Mouse (Mus musculus) myocyte (in vitro differentiated cells): ENCODE measurements at regions not wholly inside any gene's neighbourhood (a gene's known extent, or its start where the extent isn't known, plus 50 kb on each side); places are given as distances from the start of the nearest gene placed in this dataset.

Source experiments
- H3K27me3 ChIP-seq: one replicate; pipeline ENCODE4 v1.6.1; 2011; ENCODE audit not compliant: control insufficient read depth, insufficient read depth, insufficient read length
- H3K36me3 ChIP-seq: one replicate; pipeline ENCODE4 v1.6.1; 2011; ENCODE audit not compliant: control insufficient read depth, insufficient read depth
- H3K4me2 ChIP-seq: one replicate; pipeline ENCODE4 v1.6.1; 2011; ENCODE audit warnings: low read depth, control low read depth
- H3K4me3 ChIP-seq: one replicate; pipeline ENCODE4 v1.5.1; 2011; ENCODE audit warnings: mild to moderate bottlenecking, control low read depth, moderate library complexity
- H3K79me2 ChIP-seq: one replicate; pipeline ENCODE4 v1.6.1; 2011; ENCODE audit not compliant: control insufficient read depth, insufficient read depth
- H3ac ChIP-seq: one replicate; pipeline ENCODE4 v1.6.1; 2011; ENCODE audit not compliant: control insufficient read depth, insufficient read length
- CEBPB ChIP-seq: IDR thresholded peaks from 2 replicates; pipeline ENCODE4 v1.6.1; 2011; ENCODE audit warnings: mild to moderate bottlenecking, moderate library complexity; ENCODE audit not compliant: poor library complexity, insufficient read depth, severe bottlenecking
- E2F4 ChIP-seq: IDR thresholded peaks from one replicate; pipeline ENCODE4 v1.6.1; 2011; ENCODE audit warnings: mild to moderate bottlenecking, control low read depth, moderate library complexity; ENCODE audit not compliant: insufficient read depth
- MAX ChIP-seq: IDR thresholded peaks from one replicate; pipeline ENCODE4 v1.6.1; 2011; ENCODE audit warnings: low read depth, mild to moderate bottlenecking, control low read depth
- MYOD1 ChIP-seq, 3 experiments: IDR thresholded peaks; one replicate each; pipeline ENCODE4 v1.6.1; 2011; ENCODE audit warnings: control low read depth in 2 of 3, low read depth in 2 of 3, mild to moderate bottlenecking in 2 of 3, moderate library complexity in 1 of 3; ENCODE audit not compliant: insufficient read length in 2 of 3, control insufficient read depth in 1 of 3
- MYOG ChIP-seq, 3 experiments: IDR thresholded peaks; one replicate each; pipeline ENCODE4 v1.6.1; 2011; ENCODE audit warnings: control low read depth in 2 of 3, low read depth in 2 of 3, mild to moderate bottlenecking in 2 of 3; ENCODE audit not compliant: insufficient read length in 2 of 3, control insufficient read depth in 1 of 3, insufficient read depth in 1 of 3
- POLR2A ChIP-seq: IDR thresholded peaks from one replicate; pipeline ENCODE4 v1.6.1; 2011; ENCODE audit warnings: low read depth, mild to moderate bottlenecking, control low read depth, moderate library complexity; ENCODE audit not compliant: insufficient read length
- POLR2AphosphoS2 ChIP-seq: IDR thresholded peaks from one replicate; pipeline ENCODE4 v1.6.1; 2011; ENCODE audit warnings: low read depth, control low read depth; ENCODE audit not compliant: insufficient read length
- REST ChIP-seq: IDR thresholded peaks from one replicate; pipeline ENCODE4 v1.6.1; 2011; ENCODE audit warnings: mild to moderate bottlenecking, control low read depth, moderate library complexity; ENCODE audit not compliant: insufficient read depth, insufficient read length
- SRF ChIP-seq: IDR thresholded peaks from one replicate; pipeline ENCODE4 v1.6.1; 2011; ENCODE audit warnings: low read depth; ENCODE audit not compliant: control insufficient read depth, insufficient read length
- TCF12 ChIP-seq: IDR thresholded peaks from one replicate; pipeline ENCODE4 v1.6.1; 2011; ENCODE audit warnings: mild to moderate bottlenecking, control low read depth; ENCODE audit not compliant: poor library complexity, insufficient read depth, severe bottlenecking
- TCF3 ChIP-seq: IDR thresholded peaks from one replicate; pipeline ENCODE4 v1.6.1; 2011; ENCODE audit warnings: low read depth, control low read depth; ENCODE audit not compliant: insufficient read length
- USF1 ChIP-seq: IDR thresholded peaks from one replicate; pipeline ENCODE4 v1.6.1; 2011; ENCODE audit warnings: low read depth, mild to moderate bottlenecking, control low read depth, moderate library complexity

DNA sequence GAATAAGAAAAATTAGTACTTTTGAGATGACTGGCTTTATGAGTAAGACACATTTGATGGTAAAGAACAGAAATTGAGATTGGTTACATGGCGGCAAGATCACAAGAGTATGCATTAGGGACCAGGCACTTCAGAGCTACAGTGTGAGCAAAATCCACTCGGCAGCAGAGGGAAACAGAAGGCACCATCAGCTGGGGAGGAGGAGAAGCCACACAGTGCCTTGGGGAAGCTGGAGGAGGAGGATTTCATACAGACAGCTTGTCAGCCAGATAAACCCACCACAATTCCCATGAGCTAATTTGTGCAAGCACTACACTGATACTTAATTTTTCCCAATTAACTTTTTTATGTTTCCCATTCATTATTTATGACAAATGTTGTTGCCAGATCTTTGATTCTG, 258.9 kb upstream of the Apob start:
- Histone ChIP-seq H3K79me2 (no peaks in the 10 kb centered on the region), H3K4me2 (no peak overlapping the region), H3K4me3 (no peak overlapping the region), H3K27me3 (no peaks in the 10 kb centered on the region), H3K36me3 (no peaks in the 10 kb centered on the region), H3ac (no peak overlapping the region)
- no peak for TF ChIP-seq SRF
- no peak for TF ChIP-seq POLR2AphosphoS2
- TF ChIP-seq MAX = no peak
- no peak for TF ChIP-seq CEBPB
- no peak for TF ChIP-seq USF1
- TF ChIP-seq E2F4 = no peak
- no peak for TF ChIP-seq MYOD1 (IDR thresholded peaks at IDR 0.05; ENCODE audit: control insufficient read depth in 1 of 3, insufficient read length in 2 of 3, low read depth in 2 of 3)
- TF ChIP-seq MYOG (IDR thresholded peaks at IDR 0.05; ENCODE audit: control insufficient read depth in 1 of 3, insufficient read depth in 1 of 3, insufficient read length in 2 of 3, low read depth in 2 of 3) = no peak
- TF ChIP-seq TCF3 = no peak
- TF ChIP-seq REST = no peak
- no peak for TF ChIP-seq TCF12
- TF ChIP-seq POLR2A = no peak

- Histone ChIP-seq H3K79me2 (no peaks in the 10 kb centered on the region), H3K4me3 (no peak overlapping the region), H3K36me3 (no peaks in the 10 kb centered on the region), H3ac (no peak overlapping the region), H3K4me2 (no peak overlapping the region), H3K27me3 (no peaks in the 10 kb centered on the region)
- TF ChIP-seq CEBPB (no peak), TCF12 (no peak), E2F4 (no peak), POLR2AphosphoS2 (no peak), MYOD1 (IDR thresholded peaks at IDR 0.05; ENCODE audit: control insufficient read depth in 1 of 3, insufficient read length in 2 of 3, low read depth in 2 of 3) (no peak), USF1 (no peak), TCF3 (no peak), SRF (no peak), MAX (no peak), POLR2A (no peak), REST (no peak), MYOG (IDR thresholded peaks at IDR 0.05; ENCODE audit: control insufficient read depth in 1 of 3, insufficient read depth in 1 of 3, insufficient read length in 2 of 3, low read depth in 2 of 3) (no peak)
These were observed 258.4 kb upstream of the Apob start for GRCm38 (mm10) chr12:7719080-7719479.

- TF ChIP-seq POLR2AphosphoS2 (no peak), MYOG (IDR thresholded peaks at IDR 0.05; ENCODE audit: control insufficient read depth in 1 of 3, insufficient read depth in 1 of 3, insufficient read length in 2 of 3, low read depth in 2 of 3) (no peak), CEBPB (no peak), MAX (no peak), POLR2A (no peak), E2F4 (no peak), TCF12 (no peak), MYOD1 (IDR thresholded peaks at IDR 0.05; ENCODE audit: control insufficient read depth in 1 of 3, insufficient read length in 2 of 3, low read depth in 2 of 3) (no peak), REST (no peak), USF1 (no peak), TCF3 (no peak), SRF (no peak)
- H3K27me3 ChIP-seq = no peaks in the 10 kb centered on the region
- no peak overlapping the region for H3K4me3 ChIP-seq
- no peaks in the 10 kb centered on the region for H3K36me3 ChIP-seq
- no peak overlapping the region for H3ac ChIP-seq
- no peak overlapping the region for H3K4me2 ChIP-seq
- no peaks in the 10 kb centered on the region for H3K79me2 ChIP-seq
These were observed 252.5 kb upstream of the Apob start for GRCm38 (mm10) chr12:7724992-7725391.

- TF ChIP-seq TCF3 = no peak
- no peak for TF ChIP-seq POLR2AphosphoS2
- TF ChIP-seq USF1 = no peak
- no peak for TF ChIP-seq REST
- TF ChIP-seq SRF = no peak
- no peak overlapping the region for H3K4me2 ChIP-seq
- no peaks in the 10 kb centered on the region for H3K79me2 ChIP-seq
These were observed 239.4 kb upstream of the Apob start for GRCm38 (mm10) chr12:7738020-7738419.

More at GRCm38 (mm10) chr12:7738020-7738419, 239.4 kb upstream of the Apob start:
- Histone ChIP-seq H3ac (no peak overlapping the region), H3K4me3 (no peak overlapping the region), H3K36me3 (no peaks in the 10 kb centered on the region), H3K27me3 (no peaks in the 10 kb centered on the region)
